Mouse (Mus musculus) cortical plate, adult 2 months (tissue): ENCODE measurements around the gene Plekha8. TPM values are rescaled to one million over a fixed set of nuclear protein-coding genes. Genes with fewer than 3 reads are reported as not detected.
A peak's percentile ranks its signal among the peaks of the same experiment; 100 is the strongest.

ENCODE experiments used
- H3K27ac ChIP-seq: fragments of 200-500 bp; 2 replicates; pipeline ENCODE4 v1.5.1; 2012; ENCODE audit warnings: low read length, control low read depth, inconsistent platforms; ENCODE audit not compliant: insufficient read depth
- H3K4me1 ChIP-seq: fragments of 200-500 bp; 2 replicates; pipeline ENCODE4 v1.6.1; 2011; ENCODE audit warnings: low read length; ENCODE audit not compliant: control insufficient read depth, insufficient read depth
- H3K4me3 ChIP-seq: fragments of 200-500 bp; 2 replicates; pipeline ENCODE4 v1.5.1; 2011; ENCODE audit warnings: mild to moderate bottlenecking, low read length, control low read depth; ENCODE audit not compliant: insufficient read depth
- CTCF ChIP-seq: fragments of 200-500 bp; IDR thresholded peaks from 2 replicates; pipeline ENCODE4 v1.5.1; 2011; ENCODE audit warnings: mild to moderate bottlenecking, control low read depth, low read length; ENCODE audit not compliant: insufficient read depth; ENCODE audit errors: extremely low read depth
- POLR2A ChIP-seq: fragments of 200-500 bp; IDR thresholded peaks from 2 replicates; pipeline ENCODE4 v1.6.1; 2011; ENCODE audit warnings: mild to moderate bottlenecking, low read length, control low read depth; ENCODE audit not compliant: insufficient read depth; ENCODE audit errors: extremely low read depth
- polyA plus RNA-seq: library from polyadenylated mRNA; depleted of rRNA; stranded (reverse); fragments of >200 nt; gene quantifications from 2 replicates; pipeline ENCODE4 v1.2.3, GENCODE M21; 2012

Plekha8 gene
- polyA plus RNA-seq, 1 experiment: 7.8 TPM

- Histone ChIP-seq H3K27ac (peak within 1 kb of the TSS; percentile 68; the same call in 1 of the 2 replicates), H3K4me3 (peak within 1 kb of the TSS; percentile 93), H3K4me1 (no peaks in the 10 kb centered on the region)
- no peak for TF ChIP-seq CTCF
Measured at GRCm38 (mm10) chr6:54680891-54681745, 86.2 kb downstream of the Plekha8 start, which contains the start of gene Mturn. Gene Mturn, plus strand, starts transcription at chr6:54681624.

- H3K4me3 ChIP-seq: peak overlapping the region; percentile 93
- peak overlapping the region; percentile 68; the same call in 1 of the 2 replicates for H3K27ac ChIP-seq
- no peak for TF ChIP-seq CTCF
- TF ChIP-seq POLR2A: no peak; the same call in 1 of the 2 replicates
- no peaks in the 10 kb centered on the region for H3K4me1 ChIP-seq
Measured at GRCm38 (mm10) chr6:54681746-54682428, 87.0 kb downstream of the Plekha8 start.

- Histone ChIP-seq H3K27ac (no peak overlapping the region), H3K4me1 (no peaks in the 10 kb centered on the region), H3K4me3 (no peak overlapping the region)
- TF ChIP-seq CTCF (no peak), POLR2A (no peak)
Measured at GRCm38 (mm10) chr6:54684085-54684484, 89.2 kb downstream of the Plekha8 start.

GRCm38 (mm10) chr6:54685103-54685502 is 90.2 kb downstream of the Plekha8 start:
- no peaks in the 10 kb centered on the region for H3K4me1 ChIP-seq
- TF ChIP-seq POLR2A (no peak), CTCF (no peak)
- H3K27ac ChIP-seq: no peak overlapping the region
- H3K4me3 ChIP-seq: no peak overlapping the region

DNA sequence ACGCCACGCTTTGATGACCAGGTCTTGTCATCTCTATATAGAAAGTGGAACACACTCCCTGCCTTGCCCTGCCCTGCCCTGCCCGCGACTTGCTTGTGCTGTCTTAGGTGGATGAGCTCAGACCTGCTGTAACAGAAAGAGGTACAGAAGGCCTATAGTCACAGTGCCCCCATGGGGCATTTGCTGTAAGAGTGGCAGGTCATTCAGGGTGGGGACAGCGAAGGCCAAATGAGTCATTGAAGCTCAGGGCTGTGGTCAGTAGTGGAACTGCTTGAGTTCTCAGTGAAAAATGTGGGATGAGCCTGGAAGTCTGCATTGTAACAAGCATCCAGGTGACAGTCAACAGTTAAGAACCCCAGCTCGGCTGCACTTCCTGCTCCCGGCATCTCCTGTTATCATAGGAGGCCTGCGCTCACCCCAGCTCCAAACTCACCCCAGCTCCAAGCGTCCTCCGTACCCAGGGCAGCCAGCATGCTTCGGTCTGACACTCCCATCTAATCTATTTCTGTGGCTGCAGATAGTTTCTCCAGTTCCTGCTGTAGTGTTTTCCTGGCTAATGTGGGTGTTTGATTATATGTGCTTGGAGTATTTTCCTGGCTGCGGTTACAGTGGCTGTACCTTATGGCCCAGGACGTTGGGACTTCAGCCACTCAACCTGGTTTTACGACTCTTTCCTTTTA is 90.9 kb downstream of the Plekha8 start:
- Histone ChIP-seq H3K4me3 (no peak overlapping the region), H3K4me1 (no peaks in the 10 kb centered on the region), H3K27ac (no peak overlapping the region)
- TF ChIP-seq POLR2A: no peak
- no peak for TF ChIP-seq CTCF

GRCm38 (mm10) chr6:54686946-54687737 is 92.2 kb downstream of the Plekha8 start:
- Histone ChIP-seq H3K4me3 (no peak overlapping the region), H3K4me1 (no peaks in the 10 kb centered on the region), H3K27ac (no peak overlapping the region)
- TF ChIP-seq POLR2A (no peak), CTCF (no peak)

- Histone ChIP-seq H3K27ac (no peak overlapping the region), H3K4me1 (no peaks in the 10 kb centered on the region), H3K4me3 (no peak overlapping the region)
- no peak for TF ChIP-seq CTCF
- no peak for TF ChIP-seq POLR2A
Measured at GRCm38 (mm10) chr6:54688467-54689323, 93.8 kb downstream of the Plekha8 start.

DNA sequence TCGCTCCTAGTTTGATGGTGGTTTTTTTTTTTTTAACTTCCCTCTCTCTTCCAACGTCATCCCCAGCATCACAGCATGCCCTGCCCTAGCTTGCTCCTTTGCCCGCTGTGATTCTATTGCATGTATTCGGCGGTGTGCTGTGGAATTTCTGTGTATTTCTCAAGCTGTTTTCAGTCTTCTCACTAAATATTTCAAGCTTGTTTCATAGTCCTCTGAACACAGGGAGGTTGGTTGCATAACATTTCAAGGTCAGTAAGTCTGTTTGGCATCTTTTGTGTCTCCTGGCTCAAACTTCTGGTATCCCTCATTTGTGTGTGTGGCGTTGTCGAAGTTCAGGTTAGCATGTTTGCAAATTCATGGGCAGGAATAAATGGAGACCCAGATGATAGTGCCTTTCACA is 94.8 kb downstream of the Plekha8 start:
- Histone ChIP-seq H3K27ac (no peak overlapping the region), H3K4me1 (no peaks in the 10 kb centered on the region), H3K4me3 (no peak overlapping the region)
- TF ChIP-seq CTCF: no peak
- no peak for TF ChIP-seq POLR2A
